Mouse (Mus musculus): ENCODE data around the gene Olfr1199.

Olfr1199 gene

GRCm38 (mm10) chr2:88760369-88760768 is at the start of gene Olfr1199:
TSS of gene Olfr1199 (minus strand) at chr2:88760469.
- no peak for DNase-seq

GRCm38 (mm10) chr2:88792736-88793135 is 32.5 kb upstream of the Olfr1199 start, which contains the start of gene Olfr1201:
TSS of gene Olfr1201 (plus strand) at chr2:88793036.
- no peak for DNase-seq

GRCm38 (mm10) chr2:88770388-88770787 is 10.1 kb upstream of the Olfr1199 start, which contains the start of gene Olfr1200:
TSS of gene Olfr1200 (minus strand) at chr2:88770488.
- no peak for DNase-seq

GRCm38 (mm10) chr2:88751270-88751669 is 9.0 kb downstream of the Olfr1199 start, which contains the start of gene Olfr1198:
TSS of gene Olfr1198 (minus strand) at chr2:88751370.
- DNase-seq = no peak

GRCm38 (mm10) chr2:88743379-88743778 is 16.9 kb downstream of the Olfr1199 start:
- DNase-seq = no peak

- no peak for DNase-seq
Measured at GRCm38 (mm10) chr2:88732266-88732665, 28.0 kb downstream of the Olfr1199 start, which contains the start of gene Olfr1197. TSS of gene Olfr1197 (minus strand) at chr2:88732366.

GRCm38 (mm10) chr2:88704497-88704896 is 55.8 kb downstream of the Olfr1199 start, which contains the start of gene Olfr1196:
TSS of gene Olfr1196 (minus strand) at chr2:88704597.
- DNase-seq = no peak

All from liver (tissue).